Mouse (Mus musculus) lung, adult 2 months (tissue): ENCODE data around the gene Tatdn2.

ENCODE experiments used
- CTCF ChIP-seq: fragments of 200-500 bp; IDR thresholded peaks from 2 replicates; pipeline ENCODE4 v1.5.1; 2011; ENCODE audit warnings: mild to moderate bottlenecking, low read length, control low read depth; ENCODE audit not compliant: insufficient read depth
- POLR2A ChIP-seq: fragments of 200-500 bp; IDR thresholded peaks from 2 replicates; pipeline ENCODE4 v1.6.1; 2011; ENCODE audit warnings: low read depth, mild to moderate bottlenecking, control low read depth, low read length, borderline replicate concordance; ENCODE audit errors: extremely low read depth

GRCm38 (mm10) chr6:113653551-113653950 lies 43.3 kb upstream of the Tatdn2 start:
- TF ChIP-seq POLR2A = no peak
- TF ChIP-seq CTCF = no peak
